Mouse (Mus musculus): ENCODE measurements around the gene Dpm1.

- no peak for TF ChIP-seq EP300 (IDR thresholded peaks at IDR 0.05)
- no peak; the same call in none of the 2 replicates for TF ChIP-seq CTCF (IDR thresholded peaks at IDR 0.05)
These were observed 12.9 kb upstream of the Dpm1 start for GRCm38 (mm10) chr2:168243278-168243677.
